Mouse (Mus musculus): ENCODE results near the gene Mdfi.

- TF ChIP-seq CTCF (IDR thresholded peaks at IDR 0.05; ENCODE audit: low read depth) (no peak), EP300 (optimal IDR thresholded peaks at IDR 0.05) (no peak)
Observed at GRCm38 (mm10) chr17:47879207-47879606, 44.7 kb upstream of the Mdfi start.

All from stomach, postnatal 0 days (tissue).